Mouse (Mus musculus): ENCODE data around the gene Iqcg.

DNA sequence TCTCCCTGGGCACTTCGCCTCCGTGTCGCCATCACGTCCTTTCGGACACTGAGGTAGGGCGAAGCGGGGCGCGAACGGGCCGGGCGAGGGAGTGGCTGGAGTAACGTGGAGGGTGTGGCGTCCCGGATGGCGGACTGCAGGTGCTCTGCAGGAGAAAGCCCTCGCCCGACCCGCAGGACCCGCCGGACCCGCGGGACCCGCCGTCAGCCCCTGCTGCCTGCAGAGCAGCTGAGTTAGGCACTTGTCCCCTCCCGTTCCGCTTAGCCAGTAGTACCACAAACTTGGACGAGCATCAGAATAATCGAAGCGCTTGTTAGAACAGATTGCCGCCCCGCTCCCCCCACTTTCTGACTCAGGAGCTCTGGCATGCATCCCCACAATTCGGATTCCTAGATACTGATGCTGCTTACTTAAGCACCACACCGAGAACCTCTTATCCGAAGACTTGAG, 6.7 kb upstream of the Iqcg start:
- TF ChIP-seq CTCF (IDR thresholded peaks at IDR 0.05; ENCODE audit: extremely low read depth, insufficient read depth, low read length) (no peak), POLR2A (IDR thresholded peaks at IDR 0.05; ENCODE audit: extremely low read depth, insufficient read depth, low read length) (no peak)

Data from cortical plate, adult 2 months (tissue).